8 mouse cellular contexts compared by ENCODE assay signal in the genomic region with DNA sequence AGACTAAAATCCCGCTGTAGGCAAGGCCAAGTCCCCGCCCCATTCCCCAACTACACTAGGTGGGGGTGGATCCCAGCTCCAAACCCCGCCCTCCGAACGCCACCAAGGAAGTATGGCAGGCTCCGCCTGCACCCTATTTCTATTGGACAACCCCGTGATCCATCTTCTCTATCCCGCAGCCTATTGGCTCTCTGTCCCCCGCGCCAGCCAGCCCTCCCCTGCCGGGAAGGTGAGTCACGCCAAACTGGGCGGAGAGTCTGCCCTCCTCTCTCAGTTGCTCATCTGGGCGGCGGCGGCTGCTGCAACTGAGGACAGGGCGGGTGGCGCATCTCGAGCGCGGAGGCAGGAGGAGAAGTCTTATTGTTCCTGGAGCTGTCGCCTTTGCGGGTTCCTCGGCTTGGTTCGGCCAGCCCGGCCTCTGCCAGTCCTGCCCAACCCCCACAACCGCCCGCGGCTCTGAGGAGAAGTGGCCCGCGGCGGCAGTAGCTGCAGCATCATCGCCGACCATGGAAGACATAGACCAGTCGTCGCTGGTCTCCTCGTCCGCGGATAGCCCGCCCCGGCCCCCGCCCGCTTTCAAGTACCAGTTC. TPM values are rescaled to one million over a fixed set of nuclear protein-coding genes. Genes with fewer than 3 reads are reported as not detected.
DNase-seq lines count a peak whose midpoint lies in the region; ATAC-seq and TF ChIP-seq lines count a peak whose summit lies in the region.

Rtn4 (plus strand) TSS at position 265 of the 590 bp plus-strand sequence.

- TF ChIP-seq POLR2A in testis, adult 2 months (IDR thresholded peaks at IDR 0.05; ENCODE audit: control insufficient read depth, low read depth, low read length), result peak; percentile 91

- peak within 1 kb of the TSS; percentile 99 for H3K27ac ChIP-seq in forebrain, embryonic 12.5 days
- H3K27ac ChIP-seq in heart, postnatal 0 days (ENCODE audit: low read depth), result peak within 1 kb of the TSS; percentile 99
- H3K27ac ChIP-seq in liver, embryonic 16.5 days (ENCODE audit: low read length), result peak within 1 kb of the TSS; percentile 98
- peak within 1 kb of the TSS; percentile 99 for H3K27ac ChIP-seq in neural tube, embryonic 13.5 days (replicated peaks)
- H3K27ac ChIP-seq in testis, adult 2 months (ENCODE audit: control insufficient read depth, insufficient read depth, low read depth, low read length), result peak within 1 kb of the TSS; percentile 93

- H3K4me1 ChIP-seq in E14TG2a.4 (replicated peaks; ENCODE audit: low read depth, low read length), result peaks cover 51% of the 10 kb centered on the region
- peaks cover 16% of the 10 kb centered on the region for H3K4me1 ChIP-seq in forebrain, embryonic 12.5 days
- H3K4me1 ChIP-seq in heart, postnatal 0 days (ENCODE audit: control insufficient read depth, insufficient read depth), result peaks cover 18% of the 10 kb centered on the region
- peaks cover 5% of the 10 kb centered on the region for H3K4me1 ChIP-seq in liver, embryonic 16.5 days (ENCODE audit: control insufficient read depth, low read depth, low read length)
- H3K4me1 ChIP-seq in neural tube, embryonic 13.5 days (replicated peaks), result peaks cover 25% of the 10 kb centered on the region
- H3K4me1 ChIP-seq in testis, adult 2 months (ENCODE audit: control insufficient read depth, insufficient read depth, low read length), result peaks cover 4% of the 10 kb centered on the region

- DNase-seq in c-Kit-positive CD71-positive TER-119-positive erythroid progenitor cells, embryonic 14.5 days (ENCODE audit: low spot score), result peak; percentile 96
- DNase-seq in heart, postnatal 0 days (ENCODE audit: low spot score), result peak; percentile 100
- DNase-seq in kidney, postnatal 4 days, result peak; percentile 98

- TF ChIP-seq EP300 in heart, postnatal 0 days (IDR thresholded peaks at IDR 0.05; ENCODE audit: low read depth), result peak; percentile 79; the same call in 1 of the 2 replicates

- peak within 1 kb of the TSS; percentile 98 for H3K4me3 ChIP-seq in E14TG2a.4 (replicated peaks; ENCODE audit: low read length)
- H3K4me3 ChIP-seq in forebrain, embryonic 12.5 days (replicated peaks), result peak within 1 kb of the TSS; percentile 97
- H3K4me3 ChIP-seq in heart, postnatal 0 days (ENCODE audit: low read depth, low read length), result peak within 1 kb of the TSS; percentile 100
- H3K4me3 ChIP-seq in liver, embryonic 16.5 days (ENCODE audit: low read depth, low read length), result peak within 1 kb of the TSS; percentile 94
- peak within 1 kb of the TSS; percentile 97 for H3K4me3 ChIP-seq in neural tube, embryonic 13.5 days
- peak within 1 kb of the TSS; percentile 95 for H3K4me3 ChIP-seq in testis, adult 2 months (ENCODE audit: control insufficient read depth, low read depth, low read length)

- peak within 1 kb of the TSS; percentile 97 for H3K9ac ChIP-seq in forebrain, embryonic 12.5 days
- peak within 1 kb of the TSS; percentile 98 for H3K9ac ChIP-seq in heart, postnatal 0 days (replicated peaks; ENCODE audit: low read depth, low read length)
- H3K9ac ChIP-seq in liver, embryonic 16.5 days (ENCODE audit: low read depth, low read length), result peak within 1 kb of the TSS; percentile 96
- peak within 1 kb of the TSS; percentile 99 for H3K9ac ChIP-seq in neural tube, embryonic 13.5 days

- H3K36me3 ChIP-seq in E14TG2a.4 (ENCODE audit: insufficient read depth, low read length), result peaks cover 26% of the 10 kb centered on the region
- no peaks in the 10 kb centered on the region for H3K36me3 ChIP-seq in forebrain, embryonic 12.5 days (replicated peaks)
- no peaks in the 10 kb centered on the region for H3K36me3 ChIP-seq in heart, postnatal 0 days (replicated peaks; ENCODE audit: control insufficient read depth, insufficient read depth, low read length)
- no peaks in the 10 kb centered on the region for H3K36me3 ChIP-seq in liver, embryonic 16.5 days (ENCODE audit: control insufficient read depth, insufficient read depth)
- peaks cover 4% of the 10 kb centered on the region; the same call in 1 of the 2 replicates for H3K36me3 ChIP-seq in neural tube, embryonic 13.5 days
- no peaks in the 10 kb centered on the region for H3K36me3 ChIP-seq in testis, adult 2 months (ENCODE audit: control insufficient read depth, insufficient read depth, low read length)

- TF ChIP-seq CTCF in E14TG2a.4 (conservative IDR thresholded peaks at IDR 0.05; ENCODE audit: low read length), result no peak; the same call in 1 of the 2 replicates
- no peak; the same call in 1 of the 2 replicates for TF ChIP-seq CTCF in heart, postnatal 0 days (IDR thresholded peaks at IDR 0.05; ENCODE audit: low read depth)
- no peak for TF ChIP-seq CTCF in testis, adult 2 months (IDR thresholded peaks at IDR 0.05; ENCODE audit: control insufficient read depth, insufficient read depth, insufficient replicate concordance, low read depth, low read length)

- no peaks in the 10 kb centered on the region for H3K27me3 ChIP-seq in E14TG2a.4 (ENCODE audit: insufficient read depth, low read length)
- H3K27me3 ChIP-seq in forebrain, embryonic 12.5 days, result no peaks in the 10 kb centered on the region
- no peaks in the 10 kb centered on the region for H3K27me3 ChIP-seq in heart, postnatal 0 days (ENCODE audit: control insufficient read depth, insufficient read depth, low read length)
- H3K27me3 ChIP-seq in liver, embryonic 16.5 days (ENCODE audit: control insufficient read depth, insufficient read depth, low read depth, low read length), result no peaks in the 10 kb centered on the region
- H3K27me3 ChIP-seq in neural tube, embryonic 13.5 days, result no peaks in the 10 kb centered on the region
- H3K27me3 ChIP-seq in testis, adult 2 months (ENCODE audit: control insufficient read depth, insufficient read depth, low read length), result no peaks in the 10 kb centered on the region

- under 1% methylated on average over 43 of the region's 43 CpGs for WGBS in forebrain, embryonic 12.5 days
- 0% methylated on average over 41 of the region's 43 CpGs for WGBS in heart, postnatal 0 days
- WGBS in liver, embryonic 16.5 days (ENCODE audit: insufficient replicate concordance), result 0% methylated on average over 43 of the region's 43 CpGs
- under 1% methylated on average over 43 of the region's 43 CpGs for WGBS in neural tube, embryonic 13.5 days

- H3K4me2 ChIP-seq in forebrain, embryonic 12.5 days, result peak within 1 kb of the TSS; percentile 57
- peak within 1 kb of the TSS; percentile 67 for H3K4me2 ChIP-seq in heart, postnatal 0 days (ENCODE audit: low read depth, low read length)
- peak within 1 kb of the TSS; percentile 96 for H3K4me2 ChIP-seq in liver, embryonic 16.5 days (ENCODE audit: low read depth, low read length)
- peak within 1 kb of the TSS; percentile 71 for H3K4me2 ChIP-seq in neural tube, embryonic 13.5 days

- peak; percentile 96 for ATAC-seq in forebrain, embryonic 12.5 days (ENCODE audit: low FRiP score)
- ATAC-seq in heart, postnatal 0 days (ENCODE audit: insufficient read depth, low read depth), result peak; percentile 95
- peak; percentile 98 for ATAC-seq in liver, embryonic 16.5 days (ENCODE audit: low read depth)
- ATAC-seq in neural tube, embryonic 13.5 days (ENCODE audit: low read depth), result peak; percentile 98

- H3K9me3 ChIP-seq in E14TG2a.4 (ENCODE audit: low read length), result no peaks in the 10 kb centered on the region
- H3K9me3 ChIP-seq in forebrain, embryonic 12.5 days, result no peaks in the 10 kb centered on the region
- no peaks in the 10 kb centered on the region for H3K9me3 ChIP-seq in heart, postnatal 0 days (replicated peaks; ENCODE audit: control insufficient read depth, low read length)
- no peaks in the 10 kb centered on the region for H3K9me3 ChIP-seq in liver, embryonic 16.5 days (replicated peaks; ENCODE audit: control insufficient read depth, low read length)
- no peaks in the 10 kb centered on the region for H3K9me3 ChIP-seq in neural tube, embryonic 13.5 days

RNA-seq across cellular contexts. Expression of gene Rtn4, which starts in this region (rescaled TPM):
- 103 and 104 TPM in 2 replicates for polyA plus RNA-seq in forebrain, embryonic 12.5 days (2016; fragmentation: Nextera tagmentation; extraction: Ambion mirVana)
- total RNA-seq in heart, postnatal 0 days (2014; rRNA removed; ENCODE audit: low replicate concordance), result 149 and 154 TPM in 2 replicates
- 48.0 and 48.9 TPM in 2 replicates for polyA plus RNA-seq in heart, postnatal 0 days (2015; fragmentation: Nextera tagmentation; extraction: Ambion mirVana)
- 9.8 and 11.4 TPM in 2 replicates for polyA plus RNA-seq in liver, embryonic 16.5 days (2015; fragmentation: Nextera tagmentation; extraction: Ambion mirVana)
- polyA plus RNA-seq in neural tube, embryonic 13.5 days (2015; fragmentation: Nextera tagmentation; extraction: Ambion mirVana), result 115 and 118 TPM in 2 replicates
- polyA plus RNA-seq in testis, adult 2 months (2012; rRNA removed), result 14.9 and 17.2 TPM in 2 replicates

Comparison
In these comparisons a context has a peak if more than half of its experiments do, and no peak if none do; other contexts are left out.
1. Peak in every context shown above with its lines: DNase-seq, ATAC-seq, H3K4me3 ChIP-seq and H3K27ac ChIP-seq.